Mouse (Mus musculus) frontal cortex, postnatal 10 days (tissue): ENCODE results near the gene Rnf141.

ENCODE experiments used
- DNase-seq, 2 experiments: peaks; one replicate each; pipeline ENCODE4 v3.0.0; 2022; ENCODE audit warnings: low spot score in 2 of 2, mixed read lengths in 1 of 2

The Rnf141 gene

DNA sequence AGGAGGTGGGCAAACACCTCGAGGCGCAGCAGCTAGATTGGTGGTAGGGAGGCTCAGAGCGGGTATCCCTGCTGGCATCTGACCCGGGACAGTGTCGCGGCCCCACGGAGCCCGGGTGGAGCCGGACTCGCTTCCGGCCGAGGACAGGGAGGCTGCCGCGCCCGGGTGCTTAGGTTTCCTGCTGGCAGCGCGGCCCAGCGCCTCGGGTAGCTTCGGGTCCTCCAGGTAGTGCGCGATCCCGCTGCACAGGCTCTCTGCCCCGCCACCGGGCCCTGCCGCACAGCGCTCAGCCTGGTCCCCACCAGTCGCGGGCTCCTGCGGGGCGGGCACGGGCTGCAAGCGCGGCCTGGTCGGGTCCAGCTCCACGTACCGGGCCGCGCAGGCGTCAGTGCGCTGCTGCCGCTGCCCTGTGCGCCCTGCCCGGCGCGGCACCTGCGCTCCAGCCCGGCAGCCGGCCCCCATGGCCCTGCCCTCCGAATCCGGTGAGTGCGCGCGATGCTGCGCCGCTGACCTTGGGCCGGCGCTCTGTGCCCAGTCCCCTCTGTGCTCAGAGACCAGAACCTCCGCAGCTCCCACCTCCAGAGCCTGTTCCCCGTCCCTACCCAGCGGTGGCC, 75.7 kb downstream of the Rnf141 start:
- peak in 1 of 2 experiments; percentile 54 for DNase-seq

DNA sequence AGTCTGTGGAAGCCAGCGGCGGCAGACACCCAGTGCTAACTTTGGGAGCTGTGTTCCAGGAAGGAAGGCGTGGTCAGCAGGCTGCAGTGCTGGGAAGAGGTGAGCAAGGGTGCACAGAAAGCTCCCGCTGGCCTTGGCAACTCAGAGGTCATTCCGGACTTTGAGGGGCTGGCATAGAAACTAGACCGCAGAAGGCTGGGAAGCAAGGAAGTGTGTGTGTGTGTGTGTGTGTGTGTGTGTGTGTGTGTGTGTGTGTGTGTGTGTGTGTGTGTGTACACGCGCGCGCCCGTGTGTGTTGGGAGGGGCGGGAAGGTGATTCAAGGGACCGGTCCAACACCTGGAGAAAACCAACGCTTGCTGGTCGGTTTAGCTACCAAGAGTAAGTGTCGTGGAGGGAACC, 76.3 kb downstream of the Rnf141 start, which contains the start of gene Ampd3:
Gene Ampd3 (plus strand): TSS at position 206 of the 400 bp plus-strand sequence.
- no peak for DNase-seq

DNA sequence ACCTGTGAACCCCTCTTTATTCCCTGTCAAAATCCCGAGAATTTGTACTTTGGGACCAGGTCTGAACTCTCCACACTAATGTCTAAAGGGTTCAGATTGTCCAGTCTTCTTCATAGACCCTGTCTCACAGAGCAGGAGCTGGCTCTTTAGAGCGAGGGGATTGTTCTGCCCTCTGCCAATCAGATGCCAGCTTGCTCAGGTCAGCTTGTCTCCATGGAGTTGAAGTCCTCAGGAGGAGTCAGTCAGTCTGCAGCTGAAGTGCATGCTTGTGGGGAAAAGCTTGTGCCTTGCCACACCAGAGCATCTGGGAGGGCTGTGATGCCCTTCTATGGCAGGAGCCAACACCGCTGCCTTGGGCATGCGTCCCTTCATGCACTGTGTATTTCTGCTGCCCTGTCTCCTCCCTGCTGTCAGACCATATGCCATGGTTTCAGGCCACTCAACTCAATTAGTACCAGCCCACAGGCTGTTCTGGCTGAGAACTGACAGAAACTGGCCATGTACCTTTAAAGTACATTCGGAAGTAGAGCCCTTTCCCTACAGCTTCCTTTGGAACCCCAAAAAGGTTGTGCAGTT, 81.6 kb downstream of the Rnf141 start:
- no peak for DNase-seq

DNA sequence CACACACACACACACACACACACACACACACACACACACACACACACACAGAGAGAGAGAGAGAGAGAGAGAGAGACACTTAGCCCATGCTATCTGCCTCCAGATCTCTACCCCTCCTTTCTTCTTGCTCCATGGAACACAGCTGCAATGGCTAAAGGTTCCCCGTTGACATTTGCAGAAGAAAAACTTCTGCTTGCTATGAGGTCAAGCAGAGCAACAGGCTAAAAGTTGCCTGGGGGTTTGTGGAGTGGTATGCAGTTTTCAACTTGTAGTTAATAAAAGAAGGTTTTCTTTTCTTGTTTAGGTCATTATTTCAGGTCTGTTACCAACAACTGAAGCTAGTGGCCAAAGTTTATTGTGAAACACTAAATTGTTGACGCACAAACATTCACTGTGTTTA, 87.8 kb downstream of the Rnf141 start:
- no peak for DNase-seq

DNA sequence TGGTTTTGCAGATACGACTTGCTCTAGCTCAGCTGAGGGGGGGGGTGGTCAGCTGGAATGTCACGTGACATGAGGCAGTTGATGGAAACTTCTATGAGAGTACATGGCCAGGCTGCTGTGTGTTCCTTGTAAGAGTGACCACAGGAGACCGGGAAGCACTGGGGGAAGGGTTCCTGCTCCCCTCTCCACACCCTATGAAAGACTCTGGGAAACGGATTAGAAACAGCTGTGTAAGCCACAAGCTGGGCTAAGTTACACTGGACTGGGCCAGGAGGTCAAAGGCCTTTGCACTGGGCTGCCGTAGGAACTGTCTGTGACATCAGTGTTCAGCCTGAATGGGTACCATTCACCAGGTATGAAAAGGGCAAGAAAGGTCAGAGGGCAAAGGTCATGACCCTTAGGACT, 90.3 kb downstream of the Rnf141 start:
- DNase-seq, result no peak

DNA sequence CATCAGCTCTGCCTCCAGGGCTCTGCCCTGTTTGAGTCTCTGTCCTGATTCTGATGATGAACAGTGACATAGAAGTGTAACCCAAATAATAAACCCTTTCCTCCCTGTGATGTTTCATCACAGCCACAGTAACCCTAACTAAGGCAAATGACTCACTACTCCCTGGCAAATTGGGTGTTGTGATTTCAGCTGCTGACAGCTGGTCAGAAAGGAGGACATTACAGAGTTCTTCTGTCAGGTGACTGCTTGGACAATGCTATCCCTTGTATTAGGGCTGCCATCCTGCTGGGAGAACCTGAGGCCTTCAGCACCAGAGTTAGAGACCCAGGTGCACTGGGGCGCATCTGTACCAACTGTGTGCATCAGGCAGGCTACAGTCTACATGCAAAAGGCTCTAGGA, 90.9 kb downstream of the Rnf141 start:
- no peak for DNase-seq

DNA sequence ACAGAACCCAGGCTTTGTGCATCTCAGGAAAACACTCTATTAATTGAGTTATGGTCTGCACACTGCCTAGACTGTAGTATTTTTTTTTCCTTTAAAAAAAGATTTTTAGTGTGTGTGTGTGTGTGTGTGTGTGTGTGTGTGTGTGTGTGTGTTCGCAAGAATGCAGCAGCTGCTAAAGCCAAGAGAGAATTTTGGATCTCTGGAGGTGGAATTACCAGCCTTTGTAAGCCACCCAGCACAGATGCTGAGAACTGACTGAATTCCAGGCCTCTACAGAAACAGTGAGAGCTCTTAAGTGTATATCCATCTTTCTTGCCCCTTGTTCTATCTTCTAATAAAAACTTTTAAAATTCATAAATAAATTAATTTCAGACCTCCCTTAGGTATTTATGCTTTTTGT, 92.6 kb downstream of the Rnf141 start:
- no peak for DNase-seq

DNA sequence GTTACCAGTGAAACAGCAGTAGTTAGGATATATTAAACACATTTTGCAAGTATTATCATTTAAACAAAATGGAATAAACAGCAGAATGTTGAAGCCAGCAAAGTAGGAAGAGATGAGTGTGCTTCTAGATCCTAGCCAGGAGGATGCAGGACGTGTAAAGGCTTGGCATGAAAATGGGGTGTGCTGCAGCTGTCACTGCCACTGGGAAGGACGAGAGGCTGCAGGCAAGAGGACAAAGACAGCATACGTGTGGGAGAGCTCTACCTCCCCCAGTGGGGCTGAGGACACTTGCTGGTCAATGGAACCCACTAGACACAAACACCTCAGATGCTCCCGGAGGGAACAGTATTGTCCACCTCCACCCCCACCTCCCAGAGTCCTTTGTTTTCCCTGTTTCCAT, 93.4 kb downstream of the Rnf141 start:
- DNase-seq, result no peak
